Mouse (Mus musculus): ENCODE results near the gene Sipa1.

The Sipa1 gene

DNA sequence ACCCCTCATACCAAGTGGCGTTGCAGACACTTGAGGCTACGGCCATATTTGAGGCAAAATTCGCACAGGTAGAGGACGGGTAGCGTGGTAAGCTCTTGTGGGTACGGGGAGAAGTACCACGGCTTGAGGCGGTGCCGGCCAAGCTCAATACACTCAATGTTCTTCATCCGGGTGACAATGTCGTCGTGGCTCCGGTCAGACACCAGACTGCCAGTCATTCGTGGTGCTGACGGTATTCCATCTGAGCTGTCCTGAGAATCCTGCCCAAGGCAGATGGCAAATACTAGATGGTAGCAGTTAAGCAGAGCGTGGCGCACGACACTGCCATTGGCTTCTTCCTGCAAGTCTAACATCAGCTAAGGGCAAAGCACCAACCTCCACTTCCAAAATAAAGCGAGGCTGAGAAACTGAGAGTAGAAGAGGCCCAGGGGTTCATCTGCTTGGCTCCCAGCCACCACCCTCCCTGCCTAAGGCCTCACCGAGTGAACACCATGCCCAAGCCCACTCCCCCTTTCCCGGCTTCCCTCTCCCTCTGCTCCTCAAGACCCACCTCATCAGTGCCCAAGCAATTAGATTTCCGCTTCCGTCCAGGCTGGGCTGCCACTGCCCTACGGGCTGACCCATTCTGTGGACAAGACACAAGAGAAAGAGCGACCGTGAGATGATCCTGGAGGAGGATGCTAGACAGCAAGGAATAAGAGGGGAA, 55.6 kb downstream of the Sipa1 start:
- in situ Hi-C loops (cut with MboI; ENCODE audit: low sequenced_read_pairs), result no loop called here

DNA sequence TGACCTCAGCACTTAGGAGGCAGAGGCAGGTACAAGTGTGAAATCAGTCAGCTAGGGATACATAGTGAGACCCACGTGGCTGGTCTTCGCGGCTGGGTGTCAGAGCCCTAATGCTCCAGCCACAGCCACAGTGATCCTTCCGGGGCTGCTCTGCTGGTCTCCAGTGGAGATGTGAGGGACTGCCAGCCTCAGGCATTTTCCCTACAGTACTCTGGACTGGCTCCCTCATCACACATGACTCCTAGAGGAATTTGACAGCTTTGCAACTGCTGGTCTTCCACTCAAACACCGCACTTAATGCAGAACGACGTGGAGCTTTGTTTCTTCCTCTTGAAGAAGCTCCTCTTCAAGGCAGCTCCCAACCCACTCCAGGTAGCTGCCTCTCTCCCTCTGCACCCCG, 57.3 kb downstream of the Sipa1 start:
- in situ Hi-C loops (cut with MboI; ENCODE audit: low sequenced_read_pairs), result no loop called here

DNA sequence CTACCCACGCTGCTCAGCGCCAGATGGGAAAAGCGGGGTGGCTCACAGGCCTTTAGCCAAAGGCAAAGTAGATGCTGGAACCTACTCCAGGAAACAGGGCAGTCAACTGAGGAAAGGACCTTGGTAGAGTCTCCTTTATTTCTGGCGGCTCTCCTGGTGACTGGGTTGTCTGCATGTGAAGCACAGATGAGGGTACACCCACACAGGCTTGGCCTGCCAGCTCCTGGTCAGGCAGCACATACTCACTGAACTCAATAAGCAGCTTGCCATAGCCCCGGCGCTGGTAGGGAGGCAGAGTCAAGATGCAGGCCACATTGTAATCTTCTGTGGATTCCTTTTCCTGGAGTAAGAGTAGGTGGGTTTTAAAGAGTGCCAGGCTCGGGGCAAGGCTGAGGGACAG, 58.4 kb downstream of the Sipa1 start:
- in situ Hi-C loops (cut with MboI; ENCODE audit: low sequenced_read_pairs), result no loop called here

DNA sequence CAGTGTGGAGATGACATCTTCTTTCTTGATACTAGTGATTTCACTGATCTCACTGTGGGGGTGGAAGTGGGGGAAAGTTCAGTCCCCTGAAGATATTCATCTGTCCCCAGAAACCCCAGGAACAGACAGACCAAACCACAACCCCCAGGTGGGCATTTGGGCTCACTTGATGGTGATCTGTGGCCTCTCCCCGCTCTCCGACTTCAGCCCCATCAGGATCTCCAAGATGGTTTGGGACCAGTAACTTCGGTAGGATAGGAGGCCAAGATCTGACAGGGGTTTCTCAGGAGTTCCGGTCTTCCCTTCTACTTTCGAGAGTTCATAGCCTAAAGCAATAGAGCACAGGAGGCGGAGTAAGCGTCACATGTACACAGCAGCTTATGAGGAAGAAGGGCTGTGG, 59.8 kb downstream of the Sipa1 start:
- in situ Hi-C loops (cut with MboI; ENCODE audit: low sequenced_read_pairs), result no loop called here

DNA sequence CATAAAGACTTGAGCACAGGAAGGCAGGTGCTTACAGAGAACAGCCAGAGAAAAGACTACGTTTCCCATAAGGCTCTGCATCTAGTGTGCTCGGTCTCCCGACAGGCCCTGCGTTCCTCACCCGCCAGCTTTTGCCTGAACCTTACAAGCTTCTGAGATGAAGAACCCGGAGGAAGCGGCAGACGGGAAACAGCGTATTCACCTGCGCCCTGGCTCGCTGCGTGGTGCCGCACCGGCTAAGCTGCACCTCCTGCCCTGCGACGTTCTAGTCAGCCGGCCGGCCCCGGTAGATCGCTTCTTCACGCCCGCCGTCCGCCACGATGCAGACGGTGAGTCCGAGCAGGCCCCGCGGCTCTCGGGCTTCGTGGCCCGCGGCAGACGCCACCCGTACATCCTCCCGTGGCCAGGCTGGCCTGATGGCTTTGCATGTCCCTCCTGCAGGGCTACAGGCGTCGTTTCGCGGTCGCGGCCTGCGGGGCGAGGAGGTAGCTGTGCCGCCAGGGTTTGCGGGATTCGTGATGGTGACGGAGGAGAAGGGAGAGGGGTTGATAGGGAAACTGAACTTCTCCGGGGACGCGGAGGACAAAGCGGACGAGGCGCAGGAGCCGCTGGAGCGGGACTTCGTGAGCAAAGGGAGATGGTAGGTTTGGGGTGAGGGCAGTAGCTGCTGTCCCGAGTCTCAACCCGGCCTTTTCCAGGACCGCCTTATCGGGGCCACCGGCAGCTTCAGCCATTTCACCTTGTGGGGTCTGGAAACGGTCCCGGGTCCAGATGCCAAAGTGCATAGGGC, 61.6 kb downstream of the Sipa1 start, which contains the start of gene Rnaseh2c:
Rnaseh2c (plus strand) TSS at position 122 of the 790 bp plus-strand sequence.
- in situ Hi-C loops (cut with MboI; ENCODE audit: low sequenced_read_pairs), result no loop called here
